In genomic region chr2:79453901-79454781, GRCm38 (mm10) we compare ENCODE assay signal across 8 mouse cellular contexts. TPM values are rescaled to one million over a fixed set of nuclear protein-coding genes. Genes with fewer than 3 reads are reported as not detected.
DNase-seq lines count a peak whose midpoint lies in the region; ATAC-seq lines count a peak whose summit lies in the region.

No protein-coding gene starts in this region.

- DNase-seq in adrenal gland, postnatal 14 days = peak; percentile 91
- peak; percentile 86 to 89 for DNase-seq in cerebellum, postnatal 25 days
- peak; percentile 84 for DNase-seq in gastrocnemius, postnatal 10 days
- peak; percentile 88 for DNase-seq in midbrain, embryonic 10.5 days (ENCODE audit: low spot score)
- peak; percentile 53 to 79 for DNase-seq in spleen, postnatal 4 days (ENCODE audit: low spot score in 2 of 2)
- no peak for DNase-seq in adipocyte (ENCODE audit: low spot score)

- H3K9me3 ChIP-seq in intestine, embryonic 15.5 days = no peaks in the 10 kb centered on the region
- H3K9me3 ChIP-seq in limb, embryonic 12.5 days = no peaks in the 10 kb centered on the region
- H3K9me3 ChIP-seq in midbrain, embryonic 10.5 days (replicated peaks) = no peaks in the 10 kb centered on the region

- no peak overlapping the region for H3K27ac ChIP-seq in intestine, embryonic 15.5 days
- H3K27ac ChIP-seq in limb, embryonic 12.5 days = no peak overlapping the region
- H3K27ac ChIP-seq in midbrain, embryonic 10.5 days (replicated peaks) = peak overlapping the region; percentile 74

- WGBS in intestine, embryonic 15.5 days = 3% methylated on average over 55 of the region's 55 CpGs
- WGBS in limb, embryonic 12.5 days = 3% methylated on average over 55 of the region's 55 CpGs
- WGBS in midbrain, embryonic 10.5 days = 2% methylated on average over 55 of the region's 55 CpGs

- H3K36me3 ChIP-seq in intestine, embryonic 15.5 days = no peaks in the 10 kb centered on the region
- no peaks in the 10 kb centered on the region for H3K36me3 ChIP-seq in limb, embryonic 12.5 days
- no peaks in the 10 kb centered on the region for H3K36me3 ChIP-seq in midbrain, embryonic 10.5 days

- H3K4me2 ChIP-seq in intestine, embryonic 15.5 days (replicated peaks) = peak overlapping the region; percentile 89
- H3K4me2 ChIP-seq in limb, embryonic 12.5 days = peak overlapping the region; percentile 60

- ATAC-seq in intestine, embryonic 15.5 days = peak; percentile 90
- peak; percentile 80 for ATAC-seq in limb, embryonic 12.5 days (ENCODE audit: insufficient number of reproducible peaks, insufficient read depth, low FRiP score, low TSS enrichment, low read depth)

- peaks cover 53% of the 10 kb centered on the region for H3K27me3 ChIP-seq in intestine, embryonic 15.5 days (replicated peaks)
- H3K27me3 ChIP-seq in limb, embryonic 12.5 days = peaks cover 72% of the 10 kb centered on the region
- H3K27me3 ChIP-seq in midbrain, embryonic 10.5 days (ENCODE audit: low read depth, poor library complexity, severe bottlenecking) = peaks cover 86% of the 10 kb centered on the region

- H3K4me1 ChIP-seq in intestine, embryonic 15.5 days (replicated peaks) = peaks cover 8% of the 10 kb centered on the region; the same call in 1 of the 2 replicates
- H3K4me1 ChIP-seq in limb, embryonic 12.5 days (replicated peaks) = peaks cover 15% of the 10 kb centered on the region
- peaks cover 52% of the 10 kb centered on the region for H3K4me1 ChIP-seq in midbrain, embryonic 10.5 days

- H3K9ac ChIP-seq in intestine, embryonic 15.5 days = no peak overlapping the region; the same call in 1 of the 2 replicates
- H3K9ac ChIP-seq in limb, embryonic 12.5 days (replicated peaks) = no peak overlapping the region

- peak overlapping the region; percentile 39 for H3K4me3 ChIP-seq in intestine, embryonic 15.5 days (replicated peaks)
- H3K4me3 ChIP-seq in limb, embryonic 12.5 days (replicated peaks) = peak overlapping the region; percentile 31
- H3K4me3 ChIP-seq in midbrain, embryonic 10.5 days = peak overlapping the region; percentile 56

RNA-seq across cellular contexts. Expression of gene Neurod1, which starts 2.4 kb away (rescaled TPM):
- 0.71 TPM in 1 of 2 replicates, not detected in the other for total RNA-seq in adrenal gland, postnatal 14 days (2021)
- total RNA-seq in gastrocnemius, postnatal 10 days (2021) = not detected
- polyA plus RNA-seq in intestine, embryonic 15.5 days (2015; fragmentation: Nextera tagmentation; extraction: Ambion mirVana) = 3.6 and 4.2 TPM in 2 replicates
- 0.34 TPM in 1 of 2 replicates, not detected in the other for polyA plus RNA-seq in limb, embryonic 12.5 days (2016; fragmentation: Nextera tagmentation; extraction: Ambion mirVana)
- 18.8 and 23.5 TPM in 2 replicates for polyA plus RNA-seq in midbrain, embryonic 10.5 days (2016; fragmentation: Nextera tagmentation; extraction: Ambion mirVana)

RNA-seq across cellular contexts. Expression of gene Cerkl, which starts 2.4 kb away (rescaled TPM):
- 6.1 TPM in 2 replicates for total RNA-seq in adrenal gland, postnatal 14 days (2021)
- total RNA-seq in gastrocnemius, postnatal 10 days (2021) = under 1 TPM; 0.33 to 0.77 TPM
- polyA plus RNA-seq in intestine, embryonic 15.5 days (2015; fragmentation: Nextera tagmentation; extraction: Ambion mirVana) = 1.5 and 1.6 TPM in 2 replicates
- polyA plus RNA-seq in limb, embryonic 12.5 days (2016; fragmentation: Nextera tagmentation; extraction: Ambion mirVana) = 1.0 and 1.1 TPM in 2 replicates
- polyA plus RNA-seq in midbrain, embryonic 10.5 days (2016; fragmentation: Nextera tagmentation; extraction: Ambion mirVana) = 2.0 and 2.6 TPM in 2 replicates
